Mouse (Mus musculus) heart, embryonic 16.5 days (tissue): ENCODE results near the gene Ugt1a10. TPM values are rescaled to one million over a fixed set of nuclear protein-coding genes. Genes with fewer than 3 reads are reported as not detected.
"Not testable (repeated sequence)": the region's sequence is repeated elsewhere in the genome, so short reads cannot be mapped to it uniquely, and the experiment has no call there.

Experiments used
- ATAC-seq: fragments of 200-750 bp; cut with Nextera tagmentation; replicated peaks from 2 replicates; pipeline ENCODE4 v1.8.0; 2017; ENCODE audit warnings: moderate number of reproducible peaks; ENCODE audit not compliant: insufficient read depth, low FRiP score; ENCODE audit errors: extremely low read depth
- H3K27ac ChIP-seq: fragments of 300-500 bp; sonication (generic); 2 replicates; pipeline ENCODE4 v1.5.1; 2014; ENCODE audit warnings: mild to moderate bottlenecking, low read length, control low read depth, moderate library complexity
- H3K27me3 ChIP-seq: fragments of 300-500 bp; sonication (generic); 2 replicates; pipeline ENCODE4 v1.6.1; 2014; ENCODE audit warnings: low read length, mixed read lengths; ENCODE audit not compliant: control insufficient read depth, insufficient read depth
- H3K36me3 ChIP-seq: fragments of 300-500 bp; sonication (generic); 2 replicates; pipeline ENCODE4 v1.6.1; 2014; ENCODE audit not compliant: control insufficient read depth, insufficient read depth
- H3K4me1 ChIP-seq: fragments of 300-500 bp; sonication (generic); 2 replicates; pipeline ENCODE4 v1.6.1; 2014; ENCODE audit warnings: low read length, mixed read lengths; ENCODE audit not compliant: control insufficient read depth, insufficient read depth
- H3K4me2 ChIP-seq: fragments of 300-500 bp; sonication (generic); 2 replicates; pipeline ENCODE4 v1.6.1; 2014; ENCODE audit warnings: low read depth, mild to moderate bottlenecking, control low read depth, low read length
- H3K4me3 ChIP-seq: fragments of 300-500 bp; sonication (generic); 2 replicates; pipeline ENCODE4 v1.5.1; 2014; ENCODE audit warnings: mild to moderate bottlenecking, control low read depth, low read length
- H3K9ac ChIP-seq: fragments of 300-500 bp; sonication (generic); 2 replicates; pipeline ENCODE4 v1.6.1; 2014; ENCODE audit warnings: low read length, control low read depth
- H3K9me3 ChIP-seq: fragments of 300-500 bp; sonication (generic); replicated peaks from 2 replicates; pipeline ENCODE4 v1.6.1; 2016; ENCODE audit warnings: low read length; ENCODE audit not compliant: control insufficient read depth
- WGBS: fragments of 180-500 bp; shearing (Covaris S2); extraction: QIAGEN DNeasy Blood & Tissue Kit; methylation state at CpG from one replicate; pipeline ENCODE4 v1.1.7; 2014; 5-methylcytosine and 5-hydroxymethylcytosine counted together
- polyA plus RNA-seq: library from polyadenylated mRNA; unstranded; fragments of >200 nt; fragmentation: Nextera tagmentation; extraction: Ambion mirVana; gene quantifications from 2 replicates; pipeline ENCODE4 v1.2.1, GENCODE M21; 2015

Gene Ugt1a10
- polyA plus RNA-seq, 1 experiment from 2014 or later = not detected

- ATAC-seq, H3K4me3 ChIP-seq, H3K27ac ChIP-seq, H3K36me3 ChIP-seq, H3K4me2 ChIP-seq, H3K27me3 ChIP-seq, H3K9me3 ChIP-seq, H3K4me1 ChIP-seq, H3K9ac ChIP-seq: not testable (repeated sequence)
- WGBS = 67% methylated on average over 4 of the region's 5 CpGs
Measured at GRCm38 (mm10) chr1:88103697-88104468, 48.7 kb downstream of the Ugt1a10 start.

DNA sequence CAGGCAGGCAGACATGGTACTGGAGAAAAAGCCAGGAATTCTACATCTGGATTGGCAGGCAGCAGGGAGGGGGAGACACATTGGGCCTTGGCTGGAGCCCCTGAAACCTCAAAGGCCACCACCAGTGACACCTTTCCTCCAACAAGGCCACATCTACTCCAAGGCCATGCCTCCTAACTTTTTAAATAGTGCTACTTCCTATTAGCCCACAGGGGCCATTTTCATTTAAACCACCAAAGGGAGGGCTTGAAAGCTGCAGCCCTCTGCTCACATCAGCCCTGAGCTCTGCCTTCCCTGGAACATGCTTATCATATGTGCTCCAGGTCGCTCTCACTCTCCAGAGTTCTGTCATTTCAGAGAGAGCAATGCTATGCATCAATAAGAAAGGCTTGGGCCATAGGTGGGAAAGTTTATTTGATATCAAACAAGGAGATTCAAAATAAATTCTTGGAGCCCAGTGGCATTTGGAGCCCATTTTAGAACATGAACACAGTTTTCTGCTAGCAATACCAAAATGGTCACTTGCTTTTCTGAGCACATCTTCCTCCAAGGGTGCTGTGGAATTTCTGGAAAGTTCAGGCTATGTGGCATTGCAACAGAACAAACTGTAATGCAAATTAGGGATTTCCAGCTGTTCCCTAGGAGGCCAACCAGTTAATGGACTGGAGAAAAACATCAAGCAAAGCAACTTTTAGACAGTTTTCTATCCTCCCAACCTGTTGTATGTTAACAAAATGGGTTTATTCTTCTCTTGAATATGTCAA is 49.7 kb downstream of the Ugt1a10 start:
- no peaks in the 10 kb centered on the region for H3K4me1 ChIP-seq
- H3K9ac ChIP-seq = no peak overlapping the region
- no peak for ATAC-seq
- H3K27ac ChIP-seq = no peak overlapping the region
- no peaks in the 10 kb centered on the region for H3K36me3 ChIP-seq
- WGBS = 90% methylated on average over 1 of the region's 1 CpGs
- no peaks in the 10 kb centered on the region for H3K9me3 ChIP-seq
- H3K4me3 ChIP-seq = no peak overlapping the region
- no peak overlapping the region for H3K4me2 ChIP-seq
- no peaks in the 10 kb centered on the region for H3K27me3 ChIP-seq

DNA sequence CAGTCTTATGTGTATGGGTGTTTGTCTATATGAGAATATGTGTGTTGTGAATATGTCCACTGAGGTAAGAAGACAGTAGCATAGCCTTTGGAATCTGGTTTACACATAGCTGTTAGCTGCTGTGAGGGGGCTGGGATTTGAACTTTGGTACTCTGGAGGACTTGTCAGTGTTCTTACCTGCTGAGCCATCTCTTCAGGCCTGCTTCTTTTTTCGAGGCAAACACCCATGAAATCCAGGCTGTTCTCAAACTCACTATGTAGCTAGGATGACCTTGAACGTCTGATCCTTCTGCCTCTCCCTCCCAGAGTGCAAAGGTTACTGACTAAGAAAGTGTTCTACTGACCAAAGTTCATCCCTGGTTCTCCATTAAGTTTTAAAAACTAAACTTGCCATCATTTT is 50.5 kb downstream of the Ugt1a10 start:
- H3K4me3 ChIP-seq = no peak overlapping the region
- H3K9me3 ChIP-seq = no peaks in the 10 kb centered on the region
- H3K27me3 ChIP-seq = no peaks in the 10 kb centered on the region
- no peaks in the 10 kb centered on the region for H3K36me3 ChIP-seq
- H3K4me1 ChIP-seq = no peaks in the 10 kb centered on the region
- H3K9ac ChIP-seq = no peak overlapping the region
- no peak for ATAC-seq
- no peak overlapping the region for H3K4me2 ChIP-seq
- WGBS = 67% methylated on average over 2 of the region's 2 CpGs
- H3K27ac ChIP-seq = no peak overlapping the region

DNA sequence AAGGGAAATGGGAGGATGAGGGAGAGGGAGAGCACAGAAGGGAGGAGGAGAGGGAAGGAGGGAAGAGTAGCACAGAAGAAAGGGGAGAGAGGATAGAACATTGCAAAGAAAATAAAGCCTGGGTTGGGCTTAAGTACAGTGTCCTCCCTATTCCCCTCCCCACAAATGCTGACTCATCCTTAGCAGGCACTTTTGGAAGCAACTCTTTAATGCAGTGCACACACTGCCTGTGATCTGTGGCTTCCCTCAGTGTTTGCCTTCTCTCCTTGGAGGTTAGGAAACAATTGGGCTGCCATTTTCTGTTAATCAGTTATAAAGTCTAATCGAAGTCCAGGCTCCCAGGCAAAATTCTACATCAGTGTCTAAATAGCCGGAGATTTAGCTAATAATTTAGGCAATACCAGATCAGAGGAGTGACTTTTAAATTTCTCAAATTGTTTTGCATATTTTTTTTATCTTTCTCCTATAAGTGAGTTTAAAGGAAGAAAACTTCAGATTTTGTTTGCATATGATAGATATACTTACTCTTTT is 53.9 kb downstream of the Ugt1a10 start:
- not testable (repeated sequence) for H3K27ac ChIP-seq, H3K36me3 ChIP-seq, H3K9ac ChIP-seq, H3K4me3 ChIP-seq, H3K9me3 ChIP-seq, H3K4me2 ChIP-seq, H3K27me3 ChIP-seq, H3K4me1 ChIP-seq, ATAC-seq
- 68% methylated on average over 2 of the region's 2 CpGs for WGBS

- ATAC-seq, H3K27me3 ChIP-seq, H3K9me3 ChIP-seq, H3K9ac ChIP-seq, H3K36me3 ChIP-seq, H3K4me1 ChIP-seq, H3K4me2 ChIP-seq, H3K4me3 ChIP-seq, H3K27ac ChIP-seq: not testable (repeated sequence)
- WGBS = 62% methylated on average over 2 of the region's 2 CpGs
Measured at GRCm38 (mm10) chr1:88109604-88110003, 54.4 kb downstream of the Ugt1a10 start.

- H3K4me1 ChIP-seq, H3K4me3 ChIP-seq, H3K9ac ChIP-seq, H3K36me3 ChIP-seq, ATAC-seq, H3K27me3 ChIP-seq, H3K9me3 ChIP-seq, H3K4me2 ChIP-seq, H3K27ac ChIP-seq: not testable (repeated sequence)
- 89% methylated on average over 6 of the region's 6 CpGs for WGBS
Measured at GRCm38 (mm10) chr1:88112769-88113168, 57.6 kb downstream of the Ugt1a10 start.

DNA sequence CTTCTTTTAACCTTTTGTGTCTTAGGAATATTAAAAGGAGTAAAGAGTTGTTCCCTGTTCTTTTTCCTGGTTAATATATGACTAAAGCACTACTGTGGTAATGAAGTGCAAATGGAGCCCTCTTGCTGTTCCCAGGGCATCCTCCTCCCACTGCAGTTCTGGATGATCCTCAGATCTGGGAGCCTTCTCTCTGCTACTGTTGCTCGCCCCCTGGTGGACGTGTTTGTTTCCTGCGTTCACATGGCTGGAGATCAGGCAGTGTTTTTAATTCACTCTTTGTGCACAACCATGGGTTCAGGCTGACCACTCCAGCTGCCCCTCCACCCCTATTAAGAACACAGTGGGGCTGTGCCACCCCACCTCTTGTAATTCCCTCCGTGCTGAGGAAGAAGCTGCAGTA is 65.4 kb downstream of the Ugt1a10 start:
- H3K4me3 ChIP-seq, H3K36me3 ChIP-seq, ATAC-seq, H3K9me3 ChIP-seq, H3K9ac ChIP-seq, H3K27me3 ChIP-seq, H3K27ac ChIP-seq, H3K4me1 ChIP-seq, H3K4me2 ChIP-seq: not testable (repeated sequence)
- 7% methylated on average over 4 of the region's 4 CpGs for WGBS

DNA sequence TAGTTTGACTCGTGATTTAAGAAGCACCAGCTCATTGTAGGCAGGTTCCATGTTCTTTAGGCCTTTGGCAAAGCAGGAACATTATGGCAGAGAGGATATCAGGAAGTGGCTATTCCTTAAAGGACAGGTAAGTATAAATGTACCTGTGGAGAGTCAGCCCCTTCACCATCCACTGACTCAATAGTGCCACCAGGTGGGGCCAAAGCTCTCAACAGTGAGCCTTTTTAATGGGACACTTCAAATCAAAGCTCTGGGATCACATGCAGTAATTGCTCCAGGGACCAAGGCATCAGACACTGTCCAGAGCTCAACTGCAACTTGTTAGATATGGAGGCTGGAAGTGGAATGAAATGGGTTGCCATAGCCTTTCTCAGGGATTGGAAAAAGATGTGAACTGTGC is 66.3 kb downstream of the Ugt1a10 start:
- not testable (repeated sequence) for H3K27ac ChIP-seq, H3K36me3 ChIP-seq, ATAC-seq, H3K9ac ChIP-seq, H3K4me1 ChIP-seq, H3K9me3 ChIP-seq, H3K4me3 ChIP-seq, H3K4me2 ChIP-seq, H3K27me3 ChIP-seq
- no CpG with 5 or more reads among the region's 1 CpGs for WGBS

GRCm38 (mm10) chr1:88125827-88126360 is 70.7 kb downstream of the Ugt1a10 start:
- not testable (repeated sequence) for H3K4me1 ChIP-seq, H3K27me3 ChIP-seq, ATAC-seq, H3K4me2 ChIP-seq, H3K36me3 ChIP-seq, H3K9ac ChIP-seq, H3K27ac ChIP-seq, H3K9me3 ChIP-seq, H3K4me3 ChIP-seq
- 77% methylated on average over 3 of the region's 4 CpGs for WGBS
